Mouse (Mus musculus) E14TG2a.4 (cell line): ENCODE data around the gene Plgrkt.

Experiments used
- CTCF ChIP-seq: conservative IDR thresholded peaks from 2 replicates; pipeline ENCODE4 v1.5.1; 2014; ENCODE audit warnings: low read length
- NANOG ChIP-seq: IDR thresholded peaks from 2 replicates; pipeline ENCODE4 v1.6.1; 2014; ENCODE audit warnings: borderline replicate concordance, low read length, mixed read lengths
- POU5F1 ChIP-seq: IDR thresholded peaks from 2 replicates; pipeline ENCODE4 v1.6.1; 2014; ENCODE audit warnings: low read length, borderline replicate concordance

- TF ChIP-seq CTCF (no peak), POU5F1 (no peak), NANOG (no peak)
Observed at GRCm38 (mm10) chr19:29325053-29325851, 41.9 kb downstream of the Plgrkt start, which contains the start of gene Insl6.
